Mouse (Mus musculus): ENCODE results near the gene Tbc1d9.

Gene Tbc1d9

DNA sequence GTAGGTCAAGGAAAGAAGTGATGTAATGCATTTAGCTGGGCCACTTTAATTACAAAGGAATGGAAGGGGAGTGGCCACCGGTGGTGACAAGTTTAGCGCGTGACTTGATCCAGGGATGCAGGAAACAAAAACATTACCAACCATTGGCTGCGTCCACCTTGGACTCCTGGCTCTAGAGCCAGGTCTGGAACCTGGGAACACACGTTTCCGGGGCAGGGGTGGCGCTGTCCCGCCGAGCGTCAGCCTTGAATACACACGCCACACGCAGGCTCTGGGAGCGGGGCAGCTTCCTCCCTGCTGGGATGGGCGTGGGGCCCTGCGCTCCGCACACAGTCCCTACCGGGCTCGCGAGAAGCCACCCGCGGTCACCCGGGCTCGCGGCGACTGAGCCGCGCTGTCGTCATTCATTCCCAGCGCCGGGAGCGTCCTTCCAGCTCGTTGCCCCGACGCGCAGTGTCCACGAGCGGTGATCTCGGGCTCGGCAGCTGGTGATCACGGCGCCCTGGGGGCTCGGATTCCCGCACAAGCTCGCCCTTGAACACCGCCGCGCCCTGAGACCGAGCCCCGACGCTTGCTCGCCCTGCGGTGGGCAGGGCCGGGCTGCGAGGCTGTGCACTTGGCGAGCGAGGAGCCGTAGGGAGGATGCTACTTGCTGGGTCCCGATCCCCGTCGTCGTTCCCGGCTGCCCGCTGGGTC is at the start of gene Tbc1d9:
Gene Tbc1d9, plus strand, starts transcription at position 118 of the 696 bp plus-strand sequence.
- DNase-seq (ENCODE audit: low spot score) = peak; percentile 81

DNA sequence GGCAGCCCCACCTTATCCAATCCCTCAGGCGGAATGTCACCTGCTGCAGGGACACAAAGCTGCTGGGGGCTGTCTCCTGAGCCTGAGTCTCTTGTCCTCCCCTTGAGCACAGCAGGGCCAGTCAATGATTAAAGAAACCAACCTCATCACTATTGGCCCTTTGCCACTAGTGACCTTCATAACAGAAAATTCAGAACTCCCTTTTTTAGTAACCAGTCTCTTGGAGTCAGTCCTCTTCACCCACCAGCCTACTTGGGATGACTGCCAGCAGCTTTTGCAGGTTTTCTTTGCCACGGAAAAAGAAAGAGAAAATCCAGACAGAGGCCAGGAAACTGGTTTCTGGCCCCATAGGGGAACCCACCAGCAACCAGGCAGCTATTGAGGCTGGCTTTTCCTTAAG is 30.1 kb upstream of the Tbc1d9 start:
- DNase-seq (ENCODE audit: low spot score) = no peak

DNA sequence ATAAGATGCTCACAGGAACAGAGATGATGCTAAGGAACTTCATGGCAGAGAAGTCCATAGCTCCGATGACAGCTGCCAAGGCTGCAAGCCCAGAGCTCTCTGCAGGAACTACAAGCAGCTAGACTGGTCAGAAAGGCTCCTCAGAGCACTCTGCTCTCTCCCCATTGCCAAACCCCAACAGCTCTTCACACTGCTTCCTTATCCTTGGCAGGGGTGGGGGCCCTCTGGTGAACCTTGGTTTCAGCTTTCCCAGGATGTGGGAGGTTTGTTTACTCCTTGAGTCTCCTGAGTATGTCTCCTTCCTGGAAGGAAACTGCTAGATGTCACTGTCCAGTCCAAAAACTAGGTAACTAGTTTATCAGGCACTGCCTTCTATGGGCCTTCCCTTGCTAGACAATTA is 25.1 kb upstream of the Tbc1d9 start:
- no peak for DNase-seq (ENCODE audit: low spot score)

DNA sequence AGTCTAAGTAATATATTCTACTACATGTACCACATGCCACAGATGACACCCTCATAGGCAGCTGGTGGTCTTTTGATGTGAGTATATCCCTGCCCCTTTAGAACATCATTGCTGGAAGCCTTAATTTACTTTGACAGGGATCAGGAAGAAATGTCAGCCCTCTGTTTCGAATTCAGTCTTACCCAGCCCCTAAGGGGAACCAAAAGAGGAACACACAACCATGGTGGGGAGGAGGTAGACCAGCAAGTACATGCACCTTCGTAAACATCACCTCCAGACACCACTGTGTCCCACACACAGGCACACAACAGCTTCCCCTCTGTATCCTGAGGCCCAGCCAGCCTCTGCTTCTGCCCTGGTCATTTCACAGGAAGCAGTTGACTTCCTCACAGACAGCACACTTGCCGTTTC is 24.4 kb upstream of the Tbc1d9 start:
- no peak for DNase-seq (ENCODE audit: low spot score)

DNA sequence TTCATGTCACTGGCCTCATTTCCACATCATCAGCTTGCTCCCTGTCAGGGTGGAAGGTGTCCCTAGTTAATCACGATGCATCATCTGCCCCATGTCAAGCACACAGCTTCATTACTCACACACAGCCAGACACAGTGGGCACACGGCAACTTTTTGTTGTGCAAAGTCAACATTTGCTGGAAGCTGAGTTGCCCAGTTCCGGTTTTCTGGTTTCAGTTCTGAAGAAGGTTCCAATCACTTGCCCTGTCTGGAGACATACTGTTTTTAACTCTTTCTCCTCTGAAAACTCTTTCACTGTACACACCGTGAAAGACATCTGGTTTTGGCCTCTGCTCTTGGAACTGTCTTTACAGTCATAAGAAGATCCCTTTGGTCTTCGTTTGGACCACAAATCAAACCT is 23.8 kb upstream of the Tbc1d9 start:
- DNase-seq (ENCODE audit: low spot score) = no peak

DNA sequence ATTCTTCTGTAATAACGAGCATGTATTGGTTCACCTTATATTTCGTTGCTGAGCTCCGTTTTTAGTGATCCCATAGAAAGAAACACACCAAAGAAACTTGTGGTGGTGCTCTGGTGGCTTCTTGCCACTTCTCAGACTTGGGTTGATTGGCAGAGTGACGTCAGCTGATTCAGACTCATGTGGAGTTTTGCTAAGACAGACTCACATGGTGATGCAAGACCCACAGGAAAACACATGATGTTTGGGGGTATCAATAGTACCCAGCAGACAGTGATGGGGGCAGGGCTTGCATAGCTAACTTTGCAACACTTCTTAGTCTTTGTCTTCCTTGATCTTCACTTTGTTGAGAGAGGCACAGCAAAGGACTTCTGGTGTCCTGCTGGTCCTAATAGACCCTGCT is 20.6 kb upstream of the Tbc1d9 start:
- no peak for DNase-seq (ENCODE audit: low spot score)

DNA sequence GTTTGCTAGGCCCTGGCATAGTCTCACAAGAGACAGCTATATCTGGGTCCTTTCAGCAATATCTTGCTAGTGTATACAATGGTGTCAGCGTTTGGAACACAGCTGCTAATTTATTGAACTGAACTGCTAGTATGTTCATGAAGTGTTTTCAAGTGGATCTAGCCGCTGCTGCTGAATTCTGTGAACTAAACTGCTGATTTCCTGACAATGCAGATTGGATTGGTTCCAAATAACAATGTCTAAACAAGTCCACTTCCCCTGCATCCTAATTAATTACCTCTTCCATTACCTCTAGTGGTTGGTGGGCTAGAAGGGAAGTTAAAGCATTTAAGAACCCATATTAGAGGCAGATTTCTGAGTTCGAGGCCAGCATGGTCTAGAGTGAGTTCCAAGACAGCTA is 19.7 kb upstream of the Tbc1d9 start:
- no peak for DNase-seq (ENCODE audit: low spot score)

DNA sequence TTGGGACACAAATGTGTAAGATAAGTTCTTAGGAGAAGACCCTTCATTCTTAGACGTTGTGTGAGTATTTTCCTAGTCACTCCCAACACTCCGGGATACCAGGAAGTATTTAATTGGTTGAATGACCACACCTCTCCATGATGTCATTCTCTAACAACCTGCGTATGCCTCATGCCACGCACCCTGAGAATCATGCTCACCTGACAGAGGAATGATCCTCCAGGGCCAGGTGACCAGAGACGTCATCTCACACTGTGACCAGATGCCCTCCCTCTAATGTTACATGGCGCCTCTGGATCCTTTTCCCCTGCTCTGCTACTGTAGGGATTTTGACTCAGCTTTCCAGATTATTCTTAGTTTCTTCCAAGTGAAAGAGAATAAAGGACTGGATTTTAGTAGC is 16.0 kb upstream of the Tbc1d9 start:
- no peak for DNase-seq (ENCODE audit: low spot score)

DNA sequence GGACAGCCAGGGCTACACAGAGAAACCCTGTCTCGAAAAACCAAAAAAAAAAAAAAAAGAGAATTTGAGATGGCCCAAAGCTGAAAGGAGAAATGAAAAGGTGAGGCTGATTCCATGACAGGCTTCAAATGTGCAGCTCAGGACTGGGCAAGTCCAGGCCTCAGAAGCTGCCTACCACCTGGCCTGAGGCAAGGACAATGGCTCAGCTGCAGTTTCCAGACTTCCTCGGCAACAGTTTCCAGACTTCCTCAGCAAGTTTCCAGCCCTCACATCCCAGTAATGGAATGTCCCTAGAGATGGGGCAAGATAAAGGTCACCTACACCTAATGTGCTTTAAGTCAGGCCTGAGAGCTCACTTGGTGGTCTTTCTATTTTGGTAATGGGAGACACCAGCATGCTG is 13.1 kb upstream of the Tbc1d9 start:
- DNase-seq (ENCODE audit: low spot score) = no peak

DNA sequence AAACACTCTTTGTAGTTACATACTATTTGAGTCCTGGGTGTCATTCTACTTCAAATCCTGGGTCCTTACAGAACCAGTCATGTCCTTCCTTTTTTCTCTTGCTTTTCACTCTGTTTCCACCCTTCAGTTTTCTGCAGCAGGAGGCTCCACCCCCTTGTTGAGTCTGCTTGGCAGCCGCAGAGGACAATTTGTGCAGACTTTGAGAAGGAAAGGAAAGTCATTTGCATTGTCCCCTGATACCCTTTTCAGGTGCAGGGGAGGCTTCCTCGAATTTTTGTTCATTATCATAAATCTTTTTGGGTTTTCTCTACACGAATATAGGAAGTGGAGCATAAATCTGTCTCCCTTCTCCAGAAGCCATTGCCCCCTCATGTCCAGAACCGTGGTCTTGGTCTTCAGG is 12.7 kb upstream of the Tbc1d9 start:
- no peak for DNase-seq (ENCODE audit: low spot score)

DNA sequence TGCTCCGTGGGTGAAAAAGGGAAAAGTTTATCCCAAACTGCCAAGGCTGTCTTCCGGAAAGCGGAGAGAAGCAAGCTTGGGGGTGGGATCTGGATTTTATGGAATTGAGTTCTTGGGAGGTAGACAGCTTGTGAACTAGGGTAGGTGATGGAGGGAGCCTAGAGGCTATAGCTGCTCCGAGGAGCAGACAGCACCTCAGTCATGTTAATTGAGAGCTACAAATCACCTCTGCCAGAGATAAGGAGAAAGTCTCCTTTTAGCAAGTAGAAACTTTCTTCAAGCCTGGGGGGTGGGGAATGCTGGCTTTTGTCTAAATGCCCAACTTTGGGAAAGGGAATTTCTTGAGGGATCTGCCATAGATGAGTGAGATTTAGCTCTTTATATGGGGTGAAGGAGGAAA is 10.0 kb upstream of the Tbc1d9 start:
- no peak for DNase-seq (ENCODE audit: low spot score)

DNA sequence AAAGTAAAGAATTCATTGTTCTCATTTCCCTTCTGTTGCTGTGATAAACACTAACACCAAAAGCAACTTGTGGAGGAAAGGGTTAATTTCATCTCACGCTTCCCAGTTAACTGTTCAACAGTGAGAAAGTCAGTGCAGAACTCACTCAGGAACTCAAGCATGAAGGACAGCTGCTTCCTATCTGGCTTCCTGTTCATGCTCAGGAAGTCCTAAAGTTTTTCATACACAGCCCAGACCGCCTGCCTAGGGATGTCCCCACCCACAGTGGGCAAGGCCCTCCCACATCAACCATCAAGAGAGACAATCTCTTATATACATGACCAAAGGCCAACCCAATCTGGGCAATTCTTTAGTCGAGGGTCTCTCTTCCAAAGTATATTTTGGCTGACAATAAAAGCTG is 6.2 kb upstream of the Tbc1d9 start:
- DNase-seq (ENCODE audit: low spot score) = no peak

DNA sequence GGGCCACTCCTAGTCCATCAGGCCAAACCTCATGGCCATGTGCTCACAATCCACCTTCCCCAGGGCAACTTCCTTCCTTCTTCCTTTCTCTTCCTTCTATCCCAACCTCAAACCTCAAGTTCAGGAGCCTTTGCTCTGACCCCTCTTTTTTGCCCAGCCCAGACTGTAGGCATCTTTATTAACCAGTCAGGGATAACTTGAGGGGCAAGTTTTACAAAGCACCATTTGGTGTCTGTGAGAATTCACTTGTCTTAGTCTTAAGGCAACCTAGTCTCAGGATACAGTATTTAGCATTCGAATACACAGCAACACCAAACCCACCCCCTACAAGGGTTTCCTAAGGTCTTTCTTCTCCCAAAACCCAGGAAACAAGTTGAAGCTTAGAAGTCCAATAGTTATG is 5.5 kb upstream of the Tbc1d9 start:
- DNase-seq (ENCODE audit: low spot score) = no peak

DNA sequence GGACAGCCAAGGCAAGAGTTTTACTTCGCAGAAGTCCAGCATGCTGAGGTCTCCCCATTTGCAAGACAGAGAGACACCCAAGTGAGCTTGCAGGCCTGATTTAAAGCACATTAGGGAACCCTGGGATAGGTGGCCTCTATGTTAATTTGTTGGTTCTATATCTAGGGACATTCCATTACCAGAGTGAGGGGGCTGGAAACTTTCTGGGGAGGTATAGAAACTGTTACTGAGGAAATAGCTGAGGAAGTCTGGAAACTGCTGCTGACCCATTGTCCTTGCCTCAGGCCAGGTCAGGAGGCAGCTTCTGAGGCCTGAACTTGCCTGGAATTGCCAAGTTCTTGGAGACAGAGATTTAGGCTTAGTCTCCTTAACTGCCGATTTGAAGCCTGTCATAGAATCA is 4.5 kb upstream of the Tbc1d9 start:
- no peak for DNase-seq (ENCODE audit: low spot score)

DNA sequence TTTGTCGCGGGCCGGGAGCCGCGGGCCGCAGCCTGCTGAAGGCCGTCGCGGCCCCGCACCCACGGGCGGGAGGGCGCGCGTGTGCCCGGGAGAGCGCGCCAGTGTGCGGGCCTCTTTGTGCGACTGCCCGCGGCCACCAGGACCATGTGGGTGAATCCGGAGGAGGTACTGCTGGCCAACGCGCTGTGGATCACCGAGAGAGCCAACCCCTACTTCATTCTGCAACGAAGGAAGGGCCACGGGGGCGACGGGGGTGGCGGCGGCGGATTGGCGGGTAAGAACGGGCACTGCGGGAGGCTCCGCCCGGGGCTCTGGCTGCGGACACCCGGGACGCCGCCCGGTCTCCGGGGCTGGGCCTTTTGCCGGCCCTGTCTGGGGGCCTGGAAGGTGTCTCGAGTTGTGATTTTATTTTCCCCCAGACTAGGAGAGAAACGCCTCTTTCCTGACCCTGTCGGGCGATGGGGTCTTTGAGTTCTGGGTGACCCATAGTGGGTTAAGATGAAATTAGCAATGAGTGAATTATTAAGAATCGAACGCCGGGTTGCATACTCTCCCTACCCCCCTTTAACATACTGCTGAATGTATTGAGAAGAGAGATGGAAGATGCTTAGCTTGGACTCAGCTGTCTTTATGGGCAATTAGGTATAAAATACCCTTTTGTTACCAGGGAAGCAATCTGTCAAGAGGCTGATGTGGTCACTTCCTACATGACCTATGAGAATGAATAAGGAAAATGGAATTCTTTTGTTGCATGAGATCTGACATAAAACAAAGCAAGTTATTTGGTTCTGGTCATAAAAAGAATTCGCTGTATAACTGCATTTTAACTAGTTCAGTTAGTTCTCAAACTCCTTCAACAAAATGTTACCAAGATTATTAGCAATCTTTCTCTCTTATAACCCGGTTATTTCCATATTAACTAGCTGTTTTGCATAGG is 1.0 kb downstream of the Tbc1d9 start, which contains the start of gene Gm10645:
Gene Gm10645, minus strand, starts transcription at position 240 of the 937 bp plus-strand sequence.
- peak; percentile 60 for DNase-seq (ENCODE audit: low spot score)

DNA sequence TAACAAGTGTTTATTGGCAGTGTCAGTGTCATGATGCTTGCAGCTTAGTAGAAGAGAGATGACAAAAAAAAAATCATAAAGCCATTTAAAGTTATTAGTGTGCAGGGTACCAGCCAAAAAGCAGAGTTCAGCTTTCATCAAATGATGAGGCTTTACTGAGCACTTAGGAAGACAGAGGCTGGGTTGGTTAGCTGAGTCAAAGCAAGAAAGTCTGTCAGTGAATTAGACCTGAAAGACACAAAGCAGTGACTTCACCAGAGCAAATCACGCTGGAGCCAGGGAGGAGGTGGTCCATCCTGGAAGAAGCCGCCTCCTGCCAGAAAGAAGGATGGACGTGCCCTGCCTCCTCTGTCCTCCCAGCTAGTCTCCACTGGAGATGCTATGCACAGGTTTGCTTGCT is 2.8 kb downstream of the Tbc1d9 start:
- no peak for DNase-seq (ENCODE audit: low spot score)

DNA sequence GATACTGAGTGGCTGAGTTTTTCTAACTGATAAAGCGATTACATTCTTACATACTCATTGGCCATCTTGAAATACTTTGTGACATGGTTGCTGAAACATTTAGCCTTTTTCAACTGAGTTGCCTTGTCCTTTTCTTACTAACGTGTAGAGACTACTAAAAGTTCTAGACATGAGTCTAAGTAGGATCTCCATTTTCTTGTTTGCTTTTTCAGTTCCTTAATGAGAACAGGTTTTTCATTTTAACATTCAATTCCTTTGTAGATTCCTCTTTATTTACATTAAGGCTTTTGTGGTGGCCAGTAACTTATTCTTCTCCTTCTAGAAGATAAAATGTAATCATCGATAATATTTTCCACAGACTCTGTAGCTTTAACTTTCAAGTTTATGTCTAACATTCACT is 4.0 kb downstream of the Tbc1d9 start:
- DNase-seq (ENCODE audit: low spot score) = no peak

DNA sequence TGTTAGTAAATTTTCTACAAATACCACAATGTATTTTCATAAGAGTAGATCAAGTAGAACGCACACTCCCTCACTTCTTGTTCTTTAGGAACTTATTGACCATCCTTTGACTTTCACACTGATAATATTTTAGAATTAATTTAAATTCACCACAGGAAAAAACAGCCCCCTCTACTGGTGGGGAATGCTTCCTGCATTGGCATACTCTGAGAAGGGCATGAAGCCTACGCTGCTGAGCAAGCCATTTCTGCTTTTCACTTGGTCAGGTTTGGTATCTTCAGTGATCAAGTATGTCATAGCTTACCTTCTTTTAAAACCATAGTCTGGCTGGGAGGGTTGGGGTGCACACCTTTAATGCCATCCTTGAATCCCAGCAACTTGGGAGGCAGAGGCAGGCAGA is 4.6 kb downstream of the Tbc1d9 start:
- no peak for DNase-seq (ENCODE audit: low spot score)

DNA sequence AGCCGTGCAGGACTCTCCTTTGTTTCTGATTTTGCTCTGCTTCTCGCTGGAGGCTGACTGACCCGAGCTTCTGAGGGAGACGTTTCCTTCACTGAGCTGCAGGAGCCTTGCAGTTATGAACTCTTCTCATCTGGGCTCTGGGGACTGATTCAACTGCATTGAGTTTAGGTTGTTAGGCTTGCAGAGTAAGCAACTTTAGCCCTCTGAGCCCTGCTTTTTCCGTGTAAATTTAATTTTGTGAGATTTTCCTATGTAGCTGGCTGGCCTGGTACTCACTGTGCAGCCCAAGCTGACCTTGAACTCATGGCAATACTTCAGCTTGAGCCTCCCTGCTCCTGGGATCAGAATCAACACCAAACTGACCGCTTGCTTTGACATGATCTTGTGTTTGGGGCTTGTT is 5.7 kb downstream of the Tbc1d9 start:
- DNase-seq (ENCODE audit: low spot score) = no peak

DNA sequence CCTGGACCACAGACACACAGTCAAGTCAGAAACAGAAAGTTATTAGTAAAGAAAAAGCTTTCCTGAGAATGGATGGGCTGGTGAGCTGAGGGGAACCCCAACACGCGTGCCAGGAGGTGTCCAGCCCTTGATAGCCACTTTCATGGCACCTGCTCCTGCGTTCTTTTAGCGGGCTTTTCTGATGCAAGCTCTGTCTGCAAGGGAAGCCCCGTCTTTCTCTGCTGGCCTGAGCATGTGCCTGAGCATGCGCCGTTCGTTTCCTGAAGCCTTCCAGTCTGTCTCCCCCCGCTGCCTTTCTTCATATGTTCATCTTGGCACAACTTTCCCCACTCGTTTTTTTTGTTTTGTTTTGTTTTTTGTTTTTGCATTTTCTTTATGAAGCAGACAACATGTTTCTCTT is 10.5 kb downstream of the Tbc1d9 start:
- DNase-seq (ENCODE audit: low spot score) = no peak

DNA sequence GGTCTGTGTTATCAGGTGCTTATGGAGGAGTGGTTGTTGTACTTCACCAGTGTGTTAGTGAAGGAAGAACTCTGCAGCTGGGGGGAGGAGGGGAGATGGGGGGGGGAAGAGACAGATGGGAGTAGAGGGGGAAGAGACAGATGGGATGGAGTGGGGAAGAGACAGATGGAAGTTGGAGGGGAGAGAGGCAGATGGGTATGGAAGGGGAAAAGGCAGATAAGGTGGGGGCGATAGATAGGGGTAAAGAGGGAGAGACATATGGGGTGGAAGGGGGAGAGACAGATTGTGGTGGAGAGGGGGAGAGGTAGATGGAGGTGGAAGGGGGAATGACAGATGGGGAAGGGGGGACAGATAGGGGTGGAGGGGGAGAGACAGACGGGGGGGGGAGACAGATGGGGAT is 11.6 kb downstream of the Tbc1d9 start:
- DNase-seq (ENCODE audit: low spot score) = no peak

DNA sequence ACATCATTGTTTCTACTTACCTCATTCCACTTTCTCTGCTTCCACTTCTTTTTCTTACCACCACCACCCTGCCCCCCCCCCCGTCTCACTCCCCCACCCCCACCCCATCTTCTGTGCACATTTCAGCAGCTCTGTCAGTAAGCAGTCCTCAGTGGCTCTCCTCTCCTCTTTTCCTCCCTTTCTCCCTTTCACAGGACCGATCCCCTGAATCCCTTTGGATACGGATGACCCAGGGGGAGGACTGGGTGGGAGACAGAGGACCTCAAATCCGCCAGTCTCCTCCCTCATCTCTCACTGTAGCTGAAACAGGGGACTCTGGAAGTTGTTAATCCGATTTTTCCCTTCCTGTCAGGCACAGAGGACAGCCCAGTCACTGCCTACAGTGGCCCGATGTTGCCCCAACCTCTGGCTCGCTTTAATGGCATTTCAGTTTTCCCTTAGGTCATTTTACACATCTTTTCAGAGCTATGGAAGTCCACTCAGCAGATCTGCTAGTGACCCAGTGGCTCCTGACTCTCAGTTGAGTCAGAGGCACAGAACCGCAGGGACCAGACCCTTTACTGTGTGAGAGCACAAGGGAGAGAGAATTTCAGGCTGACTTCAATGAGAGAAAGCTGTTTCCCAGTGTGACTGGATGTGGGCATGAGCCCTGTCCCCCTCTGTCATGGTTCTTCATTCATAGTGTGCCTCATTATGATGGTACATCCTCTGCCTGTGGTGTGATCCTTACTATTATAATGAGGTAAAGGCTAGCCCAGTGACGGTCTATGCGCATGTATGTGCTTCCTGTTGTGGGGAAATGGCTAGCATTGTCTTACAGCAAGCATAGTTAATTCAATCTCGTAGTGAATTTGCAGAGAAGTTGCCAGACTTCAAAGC is 12.4 kb downstream of the Tbc1d9 start:
- peak; percentile 20 for DNase-seq (ENCODE audit: low spot score)

All from embryo, embryonic 10.5 days (tissue).